Comparison of ENCODE assay signal across 9 mouse cellular contexts in genomic region chr1:87035532-87036161, GRCm38 (mm10). TPM values are rescaled to one million over a fixed set of nuclear protein-coding genes. Genes with fewer than 3 reads are reported as not detected.
A peak's percentile ranks its signal among the peaks of the same experiment; 100 is the strongest.
DNase-seq lines count a peak whose midpoint lies in the region; ATAC-seq and TF ChIP-seq lines count a peak whose summit lies in the region.
"Had no signal": no experiment of that assay in that cellular context is flagged by ENCODE, and none has a peak within 500 bp of the region (broad histone marks: within the 10 kb centered on the region; RNA-seq: fewer than 3 reads in every experiment).

No protein-coding gene starts in this region.

- no peak overlapping the region for H3K9ac ChIP-seq in hindbrain, postnatal 0 days (replicated peaks; ENCODE audit: low read length)
- H3K9ac ChIP-seq in liver, embryonic 12.5 days = no peak overlapping the region
- H3K9ac ChIP-seq in neural tube, embryonic 12.5 days = no peak overlapping the region

- peak; percentile 30 to 55 for DNase-seq in urinary bladder, adult 18-20 months (ENCODE audit: low spot score in 2 of 2)
- no peak for DNase-seq in urinary bladder, postnatal 10 days (ENCODE audit: low spot score)
- DNase-seq in gastrocnemius, adult 2 months = peak; percentile 59
- DNase-seq in hindbrain, postnatal 0 days (ENCODE audit: low spot score) = peak; percentile 58
- no peak for DNase-seq in cerebellum, adult 9-10 months
- no peak for DNase-seq in cerebellum, postnatal 14 days

- no peaks in the 10 kb centered on the region for H3K27me3 ChIP-seq in hindbrain, postnatal 0 days (ENCODE audit: insufficient read depth, low read length)
- H3K27me3 ChIP-seq in liver, embryonic 12.5 days (replicated peaks) = no peaks in the 10 kb centered on the region
- H3K27me3 ChIP-seq in neural tube, embryonic 12.5 days (replicated peaks) = no peaks in the 10 kb centered on the region

- H3K4me3 ChIP-seq in gastrocnemius, adult 2 months = no peak overlapping the region
- H3K4me3 ChIP-seq in hindbrain, postnatal 0 days (ENCODE audit: low read length) = no peak overlapping the region
- no peak overlapping the region for H3K4me3 ChIP-seq in liver, embryonic 12.5 days
- H3K4me3 ChIP-seq in neural tube, embryonic 12.5 days = no peak overlapping the region

- intact Hi-C loops in gastrocnemius, adult 2 months (cut with DNase I) = no loop called here

- no peaks in the 10 kb centered on the region for H3K9me3 ChIP-seq in hindbrain, postnatal 0 days (ENCODE audit: low read length)
- no peaks in the 10 kb centered on the region for H3K9me3 ChIP-seq in liver, embryonic 12.5 days (replicated peaks)
- no peaks in the 10 kb centered on the region for H3K9me3 ChIP-seq in neural tube, embryonic 12.5 days

- H3K4me1 ChIP-seq in hindbrain, postnatal 0 days (ENCODE audit: insufficient read depth, low read length) = peaks cover 12% of the 10 kb centered on the region
- H3K4me1 ChIP-seq in liver, embryonic 12.5 days = peaks cover 13% of the 10 kb centered on the region
- H3K4me1 ChIP-seq in neural tube, embryonic 12.5 days = peaks cover 30% of the 10 kb centered on the region

- H3K27ac ChIP-seq in gastrocnemius, adult 2 months = peak overlapping the region; percentile 70
- H3K27ac ChIP-seq in hindbrain, postnatal 0 days = peak overlapping the region; percentile 75
- H3K27ac ChIP-seq in liver, embryonic 12.5 days = no peak overlapping the region
- peak overlapping the region; percentile 47; the same call in 1 of the 2 replicates for H3K27ac ChIP-seq in neural tube, embryonic 12.5 days

- WGBS in hindbrain, postnatal 0 days = 14% methylated on average over 4 of the region's 4 CpGs
- 33% methylated on average over 4 of the region's 4 CpGs for WGBS in liver, embryonic 12.5 days (ENCODE audit: insufficient replicate concordance)
- 4% methylated on average over 4 of the region's 4 CpGs for WGBS in neural tube, embryonic 12.5 days

- no peak for TF ChIP-seq CTCF in gastrocnemius, adult 2 months (IDR thresholded peaks at IDR 0.05)
- TF ChIP-seq CTCF in hindbrain, postnatal 0 days (IDR thresholded peaks at IDR 0.05; ENCODE audit: low read depth) = no peak

- H3K36me3 ChIP-seq in hindbrain, postnatal 0 days (ENCODE audit: insufficient read depth, low read length) = no peaks in the 10 kb centered on the region
- H3K36me3 ChIP-seq in liver, embryonic 12.5 days = no peaks in the 10 kb centered on the region
- H3K36me3 ChIP-seq in neural tube, embryonic 12.5 days = no peaks in the 10 kb centered on the region

- no peak overlapping the region for H3K4me2 ChIP-seq in hindbrain, postnatal 0 days (ENCODE audit: low read depth, low read length)
- no peak overlapping the region for H3K4me2 ChIP-seq in liver, embryonic 12.5 days
- no peak overlapping the region for H3K4me2 ChIP-seq in neural tube, embryonic 12.5 days (replicated peaks)

- peak; percentile 84 for ATAC-seq in hindbrain, postnatal 0 days
- ATAC-seq in liver, embryonic 12.5 days = peak; percentile 35; the same call in 1 of the 2 replicates
- peak; percentile 86 for ATAC-seq in neural tube, embryonic 12.5 days (ENCODE audit: low FRiP score, low read depth)

RNA-seq across cellular contexts. Expression of gene Alppl2, which starts 54.1 kb away (rescaled TPM):
- total RNA-seq in gastrocnemius, adult 2 months (2021) = not detected
- total RNA-seq in hindbrain, postnatal 0 days (2014; rRNA removed) = not detected in 2 replicates
- polyA plus RNA-seq in hindbrain, postnatal 0 days (2015; fragmentation: Nextera tagmentation; extraction: Ambion mirVana) = not detected in 2 replicates
- polyA plus RNA-seq in liver, embryonic 12.5 days (2016; fragmentation: Nextera tagmentation; extraction: Ambion mirVana) = 0.14 TPM in 1 of 2 replicates, not detected in the other
- polyA plus RNA-seq in neural tube, embryonic 12.5 days (2016; fragmentation: Nextera tagmentation; extraction: Ambion mirVana) = not detected in 2 replicates
- total RNA-seq: neutrophil, adult 5-6 weeks had no signal

Comparison
In these comparisons a context has a peak if more than half of its experiments do, and no peak if none do; other contexts are left out.
1. DNase-seq: peak in urinary bladder, adult 18-20 months (2 of 2), gastrocnemius, adult 2 months (single experiment) and hindbrain, postnatal 0 days (single experiment); none in urinary bladder, postnatal 10 days (single experiment), cerebellum, adult 9-10 months (single experiment) and cerebellum, postnatal 14 days (0 of 2).
2. ATAC-seq: peak in every context shown above with its lines; median percentile 86 in neural tube, embryonic 12.5 days; 84 in hindbrain, postnatal 0 days; 35 in liver, embryonic 12.5 days.